Mouse (Mus musculus) liver, adult 2 months (tissue): ENCODE measurements around the gene Chkb. TPM values are rescaled to one million over a fixed set of nuclear protein-coding genes. Genes with fewer than 3 reads are reported as not detected.
A peak's percentile ranks its signal among the peaks of the same experiment; 100 is the strongest.

Experiments
- DNase-seq: peaks from one replicate; pipeline ENCODE4 v3.0.0-alpha.2; 2011; ENCODE audit warnings: low read depth, low spot score; ENCODE audit errors: extremely low read depth
- H3K27ac ChIP-seq: fragments of 200-500 bp; replicated peaks from 2 replicates; pipeline ENCODE4 v1.5.1; 2012; ENCODE audit warnings: low read depth, mild to moderate bottlenecking, control low read depth, inconsistent platforms, low read length; ENCODE audit not compliant: insufficient read depth
- H3K27me3 ChIP-seq: fragments of 200-500 bp; 2 replicates; pipeline ENCODE4 v1.6.1; 2012; ENCODE audit warnings: mild to moderate bottlenecking, moderate library complexity, low read length, inconsistent platforms; ENCODE audit not compliant: control insufficient read depth, insufficient read depth
- H3K36me3 ChIP-seq: fragments of 200-500 bp; 2 replicates; pipeline ENCODE4 v1.6.1; 2012; ENCODE audit warnings: low read length, inconsistent platforms; ENCODE audit not compliant: control insufficient read depth, insufficient read depth
- H3K4me1 ChIP-seq: fragments of 200-500 bp; 2 replicates; pipeline ENCODE4 v1.6.1; 2011; ENCODE audit warnings: low read length; ENCODE audit not compliant: control insufficient read depth, insufficient read depth
- H3K4me3 ChIP-seq: fragments of 200-500 bp; 2 replicates; pipeline ENCODE4 v1.5.1; 2011; ENCODE audit warnings: low read depth, mild to moderate bottlenecking, control low read depth, low read length, moderate library complexity; ENCODE audit not compliant: insufficient read depth
- H3K79me2 ChIP-seq: fragments of 200-500 bp; 2 replicates; pipeline ENCODE4 v1.6.1; 2012; ENCODE audit warnings: inconsistent platforms, mild to moderate bottlenecking, low read length, moderate library complexity; ENCODE audit not compliant: control insufficient read depth, insufficient read depth
- H3K9ac ChIP-seq: fragments of 200-500 bp; 2 replicates; pipeline ENCODE4 v1.6.1; 2012; ENCODE audit warnings: low read depth, mild to moderate bottlenecking, control low read depth, inconsistent platforms, low read length
- CTCF ChIP-seq: fragments of 200-500 bp; IDR thresholded peaks from 2 replicates; pipeline ENCODE4 v1.5.1; 2011; ENCODE audit warnings: low read depth, low read length, control low read depth
- POLR2A ChIP-seq: fragments of 200-500 bp; IDR thresholded peaks from 2 replicates; pipeline ENCODE4 v1.6.1; 2011; ENCODE audit warnings: low read length, control low read depth; ENCODE audit not compliant: insufficient read depth; ENCODE audit errors: extremely low read depth
- WGBS: fragments of 180-500 bp; shearing (Covaris S2); methylation state at CpG from one replicate; pipeline ENCODE4 v1.1.7; 2018; 5-methylcytosine and 5-hydroxymethylcytosine counted together
- polyA plus RNA-seq: library from polyadenylated mRNA; depleted of rRNA; stranded (reverse); fragments of >200 nt; gene quantifications from 2 replicates; pipeline ENCODE4 v1.2.3, GENCODE M21; 2012
- total RNA-seq: library from RNA; depleted of rRNA; stranded (reverse); fragments of >200 nt; gene quantifications from 2 replicates; pipeline ENCODE4 v1.2.3, GENCODE M21; 2014

Gene Chkb
- total and polyA plus RNA-seq, 2 experiments = 25.4 to 47.2 TPM

GRCm38 (mm10) chr15:89426716-89427115 is 3.0 kb downstream of the Chkb start:
- no peak overlapping the region for H3K9ac ChIP-seq
- H3K27me3 ChIP-seq = no peaks in the 10 kb centered on the region
- DNase-seq = no peak
- H3K79me2 ChIP-seq = no peaks in the 10 kb centered on the region
- WGBS = 75% methylated on average over 10 of the region's 10 CpGs
- TF ChIP-seq POLR2A = no peak
- no peak overlapping the region for H3K4me3 ChIP-seq
- peaks cover 16% of the 10 kb centered on the region for H3K4me1 ChIP-seq
- peaks cover 17% of the 10 kb centered on the region for H3K36me3 ChIP-seq
- no peak overlapping the region for H3K27ac ChIP-seq

GRCm38 (mm10) chr15:89425711-89426121 is 4.0 kb downstream of the Chkb start, which contains the start of gene Cpt1b:
Gene Cpt1b, minus strand, starts transcription at chr15:89425863.
- H3K4me3 ChIP-seq = no peak within 1 kb of the TSS
- H3K27ac ChIP-seq = peak within 1 kb of the TSS; percentile 7; the same call in 1 of the 2 replicates
- peak; percentile 64 for DNase-seq
- H3K9ac ChIP-seq = no peak within 1 kb of the TSS
- no peaks in the 10 kb centered on the region for H3K79me2 ChIP-seq
- peaks cover 17% of the 10 kb centered on the region for H3K36me3 ChIP-seq
- 40% methylated on average over 6 of the region's 6 CpGs for WGBS
- H3K27me3 ChIP-seq = no peaks in the 10 kb centered on the region
- peaks cover 12% of the 10 kb centered on the region for H3K4me1 ChIP-seq
- TF ChIP-seq CTCF (no peak), POLR2A (no peak)

GRCm38 (mm10) chr15:89424621-89425020 is 5.1 kb downstream of the Chkb start:
- WGBS = 92% methylated on average over 8 of the region's 8 CpGs
- TF ChIP-seq CTCF = no peak
- TF ChIP-seq POLR2A = no peak
- Histone ChIP-seq H3K9ac (no peak overlapping the region), H3K36me3 (peaks cover 22% of the 10 kb centered on the region), H3K79me2 (no peaks in the 10 kb centered on the region), H3K27me3 (no peaks in the 10 kb centered on the region), H3K4me3 (no peak overlapping the region), H3K27ac (no peak overlapping the region), H3K4me1 (peaks cover 12% of the 10 kb centered on the region)
- no peak for DNase-seq

GRCm38 (mm10) chr15:89421938-89422337 is 7.8 kb downstream of the Chkb start:
- no peak overlapping the region for H3K27ac ChIP-seq
- no peak overlapping the region for H3K9ac ChIP-seq
- peaks cover 5% of the 10 kb centered on the region for H3K4me1 ChIP-seq
- no peak for DNase-seq
- no peaks in the 10 kb centered on the region for H3K79me2 ChIP-seq
- no peak overlapping the region for H3K4me3 ChIP-seq
- H3K27me3 ChIP-seq = no peaks in the 10 kb centered on the region
- peaks cover 24% of the 10 kb centered on the region for H3K36me3 ChIP-seq
- TF ChIP-seq POLR2A (no peak), CTCF (no peak)
- WGBS = 94% methylated on average over 9 of the region's 9 CpGs

GRCm38 (mm10) chr15:89415282-89415681 is 14.4 kb downstream of the Chkb start:
- DNase-seq = peak; percentile 76
- TF ChIP-seq POLR2A = no peak
- Histone ChIP-seq H3K9ac (no peak overlapping the region), H3K4me1 (peaks cover 7% of the 10 kb centered on the region), H3K27ac (no peak overlapping the region), H3K27me3 (no peaks in the 10 kb centered on the region), H3K4me3 (no peak overlapping the region), H3K79me2 (no peaks in the 10 kb centered on the region), H3K36me3 (peaks cover 14% of the 10 kb centered on the region)
- 26% methylated on average over 8 of the region's 8 CpGs for WGBS

- 81% methylated on average over 24 of the region's 24 CpGs for WGBS
- H3K27ac ChIP-seq = no peak within 1 kb of the TSS
- no peak for DNase-seq
- H3K79me2 ChIP-seq = no peaks in the 10 kb centered on the region
- H3K4me3 ChIP-seq = no peak within 1 kb of the TSS
- no peak for TF ChIP-seq POLR2A
- no peak within 1 kb of the TSS for H3K9ac ChIP-seq
- no peaks in the 10 kb centered on the region for H3K36me3 ChIP-seq
- H3K4me1 ChIP-seq = peaks cover 1% of the 10 kb centered on the region
- no peaks in the 10 kb centered on the region for H3K27me3 ChIP-seq
Measured at GRCm38 (mm10) chr15:89410118-89410517, 19.6 kb downstream of the Chkb start, which contains the start of gene Syce3. Gene Syce3, minus strand, starts transcription at chr15:89410503.
